Mouse (Mus musculus) lung, postnatal 0 days (tissue): ENCODE measurements around the gene Dock8.

Experiments
- CTCF ChIP-seq: IDR thresholded peaks from 2 replicates; pipeline ENCODE4 v1.5.1; 2016; ENCODE audit warnings: antibody characterized with exemption, mild to moderate bottlenecking
- EP300 ChIP-seq: IDR thresholded peaks from 2 replicates; pipeline ENCODE4 v1.6.1; 2016; ENCODE audit warnings: antibody characterized with exemption, mild to moderate bottlenecking, control low read depth

- TF ChIP-seq CTCF (no peak), EP300 (no peak)
Observed at GRCm38 (mm10) chr19:24998561-24998960, 773 bp upstream of the Dock8 start.
